Comparison of ENCODE assay signal across 8 mouse cellular contexts in genomic region chr11:119056301-119057211, GRCm38 (mm10). TPM values are rescaled to one million over a fixed set of nuclear protein-coding genes. Genes with fewer than 3 reads are reported as not detected.
A peak's percentile ranks its signal among the peaks of the same experiment; 100 is the strongest.
DNase-seq lines count a peak whose midpoint lies in the region; ATAC-seq lines count a peak whose summit lies in the region.

No protein-coding gene starts in this region.

- peak; percentile 77 for DNase-seq in layer of hippocampus, postnatal 10 days (ENCODE audit: low spot score in 2 of 2)
- no peak for DNase-seq in layer of hippocampus, adult 9-10 months (ENCODE audit: low spot score)
- DNase-seq in T-cell, adult 2 months (ENCODE audit: low spot score), result peak; percentile 50
- peak; percentile 85 for DNase-seq in forebrain, embryonic 11.5 days (ENCODE audit: low spot score)
- DNase-seq in induced T-regulatory cell, adult 2 months (ENCODE audit: low read depth), result peak; percentile 66
- peak; percentile 79 for DNase-seq in retina, postnatal 1 day
- DNase-seq in c-Kit-positive CD71-positive TER-119-positive erythroid progenitor cells, embryonic 14.5 days (ENCODE audit: low spot score), result no peak

- peak overlapping the region; percentile 52 for H3K4me3 ChIP-seq in forebrain, embryonic 11.5 days (ENCODE audit: low read depth, low read length)
- peak overlapping the region; percentile 63 for H3K4me3 ChIP-seq in lung, embryonic 16.5 days (ENCODE audit: low read length)

- H3K9ac ChIP-seq in forebrain, embryonic 11.5 days (ENCODE audit: low read length), result peak overlapping the region; percentile 98
- H3K9ac ChIP-seq in lung, embryonic 16.5 days (ENCODE audit: low read length), result peak overlapping the region; percentile 96

- H3K4me2 ChIP-seq in forebrain, embryonic 11.5 days (ENCODE audit: low read depth, low read length, severe bottlenecking), result peak overlapping the region; percentile 98
- peak overlapping the region; percentile 100 for H3K4me2 ChIP-seq in lung, embryonic 16.5 days (ENCODE audit: low read depth, low read length)

- no peaks in the 10 kb centered on the region for H3K9me3 ChIP-seq in forebrain, embryonic 11.5 days (ENCODE audit: control insufficient read depth, low read length)
- no peaks in the 10 kb centered on the region for H3K9me3 ChIP-seq in lung, embryonic 16.5 days (ENCODE audit: control insufficient read depth, low read length)

- WGBS in forebrain, embryonic 11.5 days, result 1% methylated on average over 57 of the region's 65 CpGs
- WGBS in lung, embryonic 16.5 days, result under 1% methylated on average over 61 of the region's 65 CpGs

- H3K4me1 ChIP-seq in forebrain, embryonic 11.5 days (replicated peaks; ENCODE audit: control insufficient read depth, insufficient read depth, low read length), result peaks cover 36% of the 10 kb centered on the region
- peaks cover 57% of the 10 kb centered on the region for H3K4me1 ChIP-seq in lung, embryonic 16.5 days (replicated peaks; ENCODE audit: control insufficient read depth, insufficient read depth, low read length)

- H3K27me3 ChIP-seq in forebrain, embryonic 11.5 days (ENCODE audit: control insufficient read depth, insufficient read depth, low read length), result peaks cover 77% of the 10 kb centered on the region
- peaks cover 78% of the 10 kb centered on the region for H3K27me3 ChIP-seq in lung, embryonic 16.5 days (ENCODE audit: control insufficient read depth, insufficient read depth, low read depth, low read length)

- ATAC-seq in forebrain, embryonic 11.5 days (replicated peaks; ENCODE audit: low FRiP score), result peak; percentile 12
- ATAC-seq in lung, embryonic 16.5 days (ENCODE audit: low read depth), result peak; percentile 10; the same call in 1 of the 2 replicates

- H3K36me3 ChIP-seq in forebrain, embryonic 11.5 days (ENCODE audit: control insufficient read depth, insufficient read depth, low read length), result no peaks in the 10 kb centered on the region
- no peaks in the 10 kb centered on the region for H3K36me3 ChIP-seq in lung, embryonic 16.5 days (ENCODE audit: control insufficient read depth, insufficient read depth, low read length)

- H3K27ac ChIP-seq in forebrain, embryonic 11.5 days (ENCODE audit: low read depth, low read length), result no peak overlapping the region
- peak overlapping the region; percentile 32 for H3K27ac ChIP-seq in lung, embryonic 16.5 days (ENCODE audit: low read length)

RNA-seq across cellular contexts. Expression of gene Cbx8, which starts 15.8 kb away (rescaled TPM):
- total RNA-seq in layer of hippocampus, postnatal 10 days (2021), result 10 to 100 TPM; 12.4 to 13.1 TPM
- 9.5 and 11.2 TPM in 2 replicates for polyA plus RNA-seq in forebrain, embryonic 11.5 days (2014; fragmentation: Nextera tagmentation; extraction: Ambion mirVana)
- polyA plus RNA-seq in lung, embryonic 16.5 days (2015; fragmentation: Nextera tagmentation; extraction: Ambion mirVana), result 7.7 and 7.9 TPM in 2 replicates

RNA-seq across cellular contexts. Expression of gene Cbx4, which starts 29.5 kb away (rescaled TPM):
- total RNA-seq in layer of hippocampus, postnatal 10 days (2021), result 10 to 100 TPM; 49.2 to 51.2 TPM
- 6.4 and 7.0 TPM in 2 replicates for polyA plus RNA-seq in forebrain, embryonic 11.5 days (2014; fragmentation: Nextera tagmentation; extraction: Ambion mirVana)
- polyA plus RNA-seq in lung, embryonic 16.5 days (2015; fragmentation: Nextera tagmentation; extraction: Ambion mirVana), result 13.3 and 14.0 TPM in 2 replicates

RNA-seq across cellular contexts. Expression of gene Cbx2, which starts 33.8 kb away (rescaled TPM):
- total RNA-seq in layer of hippocampus, postnatal 10 days (2021), result 1 to 10 TPM; 4.7 to 5.0 TPM
- polyA plus RNA-seq in forebrain, embryonic 11.5 days (2014; fragmentation: Nextera tagmentation; extraction: Ambion mirVana), result 101 and 103 TPM in 2 replicates
- 27.4 and 30.5 TPM in 2 replicates for polyA plus RNA-seq in lung, embryonic 16.5 days (2015; fragmentation: Nextera tagmentation; extraction: Ambion mirVana)

Comparison
In these comparisons a context has a peak if more than half of its experiments do, and no peak if none do; other contexts are left out.
1. DNase-seq: peak in layer of hippocampus, postnatal 10 days (2 of 2), T-cell, adult 2 months (single experiment), forebrain, embryonic 11.5 days (single experiment), induced T-regulatory cell, adult 2 months (single experiment) and retina, postnatal 1 day (single experiment); none in layer of hippocampus, adult 9-10 months (single experiment) and c-Kit-positive CD71-positive TER-119-positive erythroid progenitor cells, embryonic 14.5 days (single experiment).